Mouse (Mus musculus): ENCODE data around the gene Ajap1. TPM values are rescaled to one million over a fixed set of nuclear protein-coding genes. Genes with fewer than 3 reads are reported as not detected.

Gene Ajap1
- 0.23 TPM for polyA plus RNA-seq (2014; fragmentation: Illumina TruSeq; extraction: RNeasy Lipid Tissue Mini Kit (QIAGEN cat#74804); ENCODE audit: insufficient read depth, low read depth, low replicate concordance)

GRCm38 (mm10) chr4:153482459-153483338, at the start of gene Ajap1:
Gene Ajap1 (minus strand): TSS chr4:153482811.

All from lung, adult 10 weeks (tissue).